In the genomic region with DNA sequence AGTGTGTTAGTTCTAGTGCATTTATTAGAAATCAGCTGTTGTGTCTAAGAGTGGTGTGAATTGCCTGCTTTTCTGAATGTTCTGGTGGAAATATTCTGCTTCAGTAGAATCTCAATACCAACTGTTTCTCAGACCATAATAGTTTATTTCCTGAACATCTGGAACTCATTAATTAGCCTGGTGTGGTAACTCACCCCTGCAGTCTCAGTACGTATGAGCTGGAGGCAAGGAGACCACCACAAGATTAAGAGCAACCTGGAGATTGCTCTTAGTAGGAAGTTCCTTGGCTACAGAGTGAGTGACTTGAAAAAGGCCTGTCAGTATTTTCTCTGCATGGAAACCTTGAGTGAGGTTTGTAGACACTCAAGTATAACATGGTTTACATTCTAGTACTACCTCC, we compare ENCODE assay signal across 16 mouse cellular contexts.
"Had no signal": no experiment of that assay in that cellular context is flagged by ENCODE, and none has a peak within 500 bp of the region (broad histone marks: within the 10 kb centered on the region; RNA-seq: fewer than 3 reads in every experiment).

No protein-coding gene starts in this region.

- H3K9ac ChIP-seq: lung, embryonic 15.5 days; midbrain, embryonic 13.5 days; midbrain, embryonic 15.5 days; neural tube, embryonic 12.5 days; stomach, embryonic 15.5 days had no signal

- H3K36me3 ChIP-seq: lung, embryonic 15.5 days; midbrain, embryonic 13.5 days; midbrain, embryonic 15.5 days; neural tube, embryonic 12.5 days; stomach, embryonic 15.5 days had no signal

- ATAC-seq: lung, postnatal 0 days; midbrain, embryonic 13.5 days; midbrain, embryonic 15.5 days had no signal

- DNase-seq: lung, adult 2 months; lung, postnatal 14 days; lung, postnatal 36 days; right cerebral cortex, postnatal 14 days; thymus, adult 2 months; thymus, postnatal 36 days had no signal

- H3K27ac ChIP-seq: lung, embryonic 15.5 days; macrophage; midbrain, embryonic 13.5 days; midbrain, embryonic 15.5 days; neural tube, embryonic 12.5 days; stomach, embryonic 15.5 days; stomach, postnatal 0 days had no signal

- H3K4me3 ChIP-seq: lung, embryonic 15.5 days; megakaryocyte, embryonic 14.5 days; midbrain, embryonic 13.5 days; midbrain, embryonic 15.5 days; neural tube, embryonic 12.5 days; stomach, embryonic 15.5 days had no signal

- H3K4me2 ChIP-seq: lung, embryonic 15.5 days; midbrain, embryonic 11.5 days; midbrain, embryonic 13.5 days; midbrain, embryonic 15.5 days; neural tube, embryonic 12.5 days; stomach, embryonic 15.5 days had no signal

- H3K4me1 ChIP-seq: lung, embryonic 15.5 days; megakaryocyte, embryonic 14.5 days; midbrain, embryonic 13.5 days; midbrain, embryonic 15.5 days; neural tube, embryonic 12.5 days; stomach, embryonic 15.5 days had no signal

- H3K27me3 ChIP-seq: lung, embryonic 15.5 days; megakaryocyte, embryonic 14.5 days; midbrain, embryonic 13.5 days; midbrain, embryonic 15.5 days; neural tube, embryonic 12.5 days; stomach, embryonic 15.5 days had no signal

- H3K9me3 ChIP-seq: lung, embryonic 15.5 days; megakaryocyte, embryonic 14.5 days; midbrain, embryonic 13.5 days; midbrain, embryonic 15.5 days; neural tube, embryonic 12.5 days; stomach, embryonic 15.5 days had no signal
